Mouse (Mus musculus): ENCODE measurements around the gene Ttc27.
"Not testable (repeated sequence)": the region's sequence is repeated elsewhere in the genome, so short reads cannot be mapped to it uniquely, and the experiment has no call there.

The Ttc27 gene

GRCm38 (mm10) chr17:74717618-74718151 lies at the start of gene Ttc27:
TSS of gene Ttc27 (plus strand) at chr17:74717732.
- no peaks in the 10 kb centered on the region for H3K27me3 ChIP-seq (ENCODE audit: control insufficient read depth, insufficient read depth, low read length, poor library complexity, severe bottlenecking)
- no peaks in the 10 kb centered on the region for H3K36me3 ChIP-seq (ENCODE audit: control insufficient read depth, insufficient read depth, low read length, poor library complexity, severe bottlenecking)
- DNase-seq (ENCODE audit: low read depth, low spot score): peak; percentile 99

GRCm38 (mm10) chr17:74668010-74668409 lies 49.5 kb upstream of the Ttc27 start:
- Histone ChIP-seq H3K27me3 (ENCODE audit: control insufficient read depth, insufficient read depth, low read length, poor library complexity, severe bottlenecking) (no peaks in the 10 kb centered on the region), H3K36me3 (ENCODE audit: control insufficient read depth, insufficient read depth, low read length, poor library complexity, severe bottlenecking) (peaks cover 15% of the 10 kb centered on the region)
- no peak for DNase-seq (ENCODE audit: low read depth, low spot score)

- Histone ChIP-seq H3K27me3 (ENCODE audit: control insufficient read depth, insufficient read depth, low read length, poor library complexity, severe bottlenecking) (no peaks in the 10 kb centered on the region), H3K36me3 (ENCODE audit: control insufficient read depth, insufficient read depth, low read length, poor library complexity, severe bottlenecking) (peaks cover 12% of the 10 kb centered on the region; the same call in 1 of the 2 replicates)
- no peak for DNase-seq (ENCODE audit: low read depth, low spot score)
Measured at GRCm38 (mm10) chr17:74670031-74670430, 47.5 kb upstream of the Ttc27 start.

- Histone ChIP-seq H3K36me3 (ENCODE audit: control insufficient read depth, insufficient read depth, low read length, poor library complexity, severe bottlenecking) (peaks cover 19% of the 10 kb centered on the region), H3K27me3 (ENCODE audit: control insufficient read depth, insufficient read depth, low read length, poor library complexity, severe bottlenecking) (no peaks in the 10 kb centered on the region)
- no peak for DNase-seq (ENCODE audit: low read depth, low spot score)
Measured at GRCm38 (mm10) chr17:74672446-74672845, 45.1 kb upstream of the Ttc27 start.

- no peaks in the 10 kb centered on the region for H3K27me3 ChIP-seq (ENCODE audit: control insufficient read depth, insufficient read depth, low read length, poor library complexity, severe bottlenecking)
- H3K36me3 ChIP-seq (ENCODE audit: control insufficient read depth, insufficient read depth, low read length, poor library complexity, severe bottlenecking): peaks cover 19% of the 10 kb centered on the region
- DNase-seq (ENCODE audit: low read depth, low spot score): peak; percentile 75
Measured at GRCm38 (mm10) chr17:74673251-74673650, 44.3 kb upstream of the Ttc27 start.

- Histone ChIP-seq H3K36me3 (ENCODE audit: control insufficient read depth, insufficient read depth, low read length, poor library complexity, severe bottlenecking) (peaks cover 12% of the 10 kb centered on the region), H3K27me3 (ENCODE audit: control insufficient read depth, insufficient read depth, low read length, poor library complexity, severe bottlenecking) (no peaks in the 10 kb centered on the region)
- DNase-seq (ENCODE audit: low read depth, low spot score): no peak
Measured at GRCm38 (mm10) chr17:74678061-74678460, 39.5 kb upstream of the Ttc27 start.

- H3K36me3 ChIP-seq (ENCODE audit: control insufficient read depth, insufficient read depth, low read length, poor library complexity, severe bottlenecking): peaks cover 3% of the 10 kb centered on the region; the same call in 1 of the 2 replicates
- H3K27me3 ChIP-seq (ENCODE audit: control insufficient read depth, insufficient read depth, low read length, poor library complexity, severe bottlenecking): no peaks in the 10 kb centered on the region
- DNase-seq (ENCODE audit: low read depth, low spot score): no peak
Measured at GRCm38 (mm10) chr17:74684927-74685326, 32.6 kb upstream of the Ttc27 start.

GRCm38 (mm10) chr17:74688555-74688954 lies 29.0 kb upstream of the Ttc27 start:
- DNase-seq (ENCODE audit: low read depth, low spot score): no peak
- peaks cover 7% of the 10 kb centered on the region for H3K36me3 ChIP-seq (ENCODE audit: control insufficient read depth, insufficient read depth, low read length, poor library complexity, severe bottlenecking)
- H3K27me3 ChIP-seq (ENCODE audit: control insufficient read depth, insufficient read depth, low read length, poor library complexity, severe bottlenecking): no peaks in the 10 kb centered on the region

GRCm38 (mm10) chr17:74689406-74689805 lies 28.1 kb upstream of the Ttc27 start:
- H3K27me3 ChIP-seq (ENCODE audit: control insufficient read depth, insufficient read depth, low read length, poor library complexity, severe bottlenecking): no peaks in the 10 kb centered on the region
- DNase-seq (ENCODE audit: low read depth, low spot score): no peak

GRCm38 (mm10) chr17:74701661-74702060 lies 15.9 kb upstream of the Ttc27 start:
- not testable (repeated sequence) for H3K27me3 ChIP-seq (ENCODE audit: control insufficient read depth, insufficient read depth, low read length, poor library complexity, severe bottlenecking); DNase-seq (ENCODE audit: low read depth, low spot score)
- peaks cover 22% of the 10 kb centered on the region for H3K36me3 ChIP-seq (ENCODE audit: control insufficient read depth, insufficient read depth, low read length, poor library complexity, severe bottlenecking)

More at GRCm38 (mm10) chr17:74689406-74689805, 28.1 kb upstream of the Ttc27 start:
- peaks cover 7% of the 10 kb centered on the region for H3K36me3 ChIP-seq (ENCODE audit: control insufficient read depth, insufficient read depth, low read length, poor library complexity, severe bottlenecking)

GRCm38 (mm10) chr17:74705480-74705879 lies 12.1 kb upstream of the Ttc27 start:
- Histone ChIP-seq H3K36me3 (ENCODE audit: control insufficient read depth, insufficient read depth, low read length, poor library complexity, severe bottlenecking) (peaks cover 7% of the 10 kb centered on the region; the same call in 1 of the 2 replicates), H3K27me3 (ENCODE audit: control insufficient read depth, insufficient read depth, low read length, poor library complexity, severe bottlenecking) (no peaks in the 10 kb centered on the region)
- DNase-seq (ENCODE audit: low read depth, low spot score): no peak

GRCm38 (mm10) chr17:74706593-74706992 lies 10.9 kb upstream of the Ttc27 start:
- no peak for DNase-seq (ENCODE audit: low read depth, low spot score)
- Histone ChIP-seq H3K36me3 (ENCODE audit: control insufficient read depth, insufficient read depth, low read length, poor library complexity, severe bottlenecking) (peaks cover 7% of the 10 kb centered on the region; the same call in 1 of the 2 replicates), H3K27me3 (ENCODE audit: control insufficient read depth, insufficient read depth, low read length, poor library complexity, severe bottlenecking) (no peaks in the 10 kb centered on the region)

- Histone ChIP-seq H3K27me3 (ENCODE audit: control insufficient read depth, insufficient read depth, low read length, poor library complexity, severe bottlenecking) (no peaks in the 10 kb centered on the region), H3K36me3 (ENCODE audit: control insufficient read depth, insufficient read depth, low read length, poor library complexity, severe bottlenecking) (peaks cover 7% of the 10 kb centered on the region; the same call in 1 of the 2 replicates)
- no peak for DNase-seq (ENCODE audit: low read depth, low spot score)
Measured at GRCm38 (mm10) chr17:74707637-74708152, 9.8 kb upstream of the Ttc27 start.

GRCm38 (mm10) chr17:74710731-74711130 lies 6.8 kb upstream of the Ttc27 start:
- DNase-seq (ENCODE audit: low read depth, low spot score): no peak
- Histone ChIP-seq H3K36me3 (ENCODE audit: control insufficient read depth, insufficient read depth, low read length, poor library complexity, severe bottlenecking) (no peaks in the 10 kb centered on the region), H3K27me3 (ENCODE audit: control insufficient read depth, insufficient read depth, low read length, poor library complexity, severe bottlenecking) (no peaks in the 10 kb centered on the region)

GRCm38 (mm10) chr17:74711627-74712026 lies 5.9 kb upstream of the Ttc27 start:
- DNase-seq (ENCODE audit: low read depth, low spot score): no peak
- H3K36me3 ChIP-seq (ENCODE audit: control insufficient read depth, insufficient read depth, low read length, poor library complexity, severe bottlenecking): no peaks in the 10 kb centered on the region
- no peaks in the 10 kb centered on the region for H3K27me3 ChIP-seq (ENCODE audit: control insufficient read depth, insufficient read depth, low read length, poor library complexity, severe bottlenecking)

- no peaks in the 10 kb centered on the region for H3K27me3 ChIP-seq (ENCODE audit: control insufficient read depth, insufficient read depth, low read length, poor library complexity, severe bottlenecking)
- H3K36me3 ChIP-seq (ENCODE audit: control insufficient read depth, insufficient read depth, low read length, poor library complexity, severe bottlenecking): no peaks in the 10 kb centered on the region
- DNase-seq (ENCODE audit: low read depth, low spot score): no peak
Measured at GRCm38 (mm10) chr17:74715128-74715527, 2.4 kb upstream of the Ttc27 start.
